Mouse (Mus musculus): Measurements from ENCODE around the gene Alyref. TPM values are rescaled to one million over a fixed set of nuclear protein-coding genes. Genes with fewer than 3 reads are reported as not detected.
"Not testable (repeated sequence)": the region's sequence is repeated elsewhere in the genome, so short reads cannot be mapped to it uniquely, and the experiment has no call there.

Alyref gene
- polyA plus RNA-seq, 1 experiment from 2014 or later = 352 TPM

- Histone ChIP-seq H3K27me3 (replicated peaks; ENCODE audit: control insufficient read depth, insufficient read depth, low read length) (no peaks in the 10 kb centered on the region), H3K4me1 (ENCODE audit: control insufficient read depth, insufficient read depth, low read length) (no peaks in the 10 kb centered on the region), H3K27ac (ENCODE audit: low read depth, low read length) (no peak overlapping the region), H3K4me3 (ENCODE audit: low read depth, low read length) (no peak overlapping the region), H3K9me3 (replicated peaks; ENCODE audit: control insufficient read depth, low read length) (no peaks in the 10 kb centered on the region), H3K4me2 (ENCODE audit: low read length) (no peak overlapping the region), H3K9ac (ENCODE audit: low read length) (no peak overlapping the region), H3K36me3 (ENCODE audit: control insufficient read depth, insufficient read depth, low read length) (peaks cover 74% of the 10 kb centered on the region)
- DNase-seq (ENCODE audit: low spot score) = no peak
- ATAC-seq = no peak
- 95% methylated on average over 13 of the region's 13 CpGs for WGBS
Measured at GRCm38 (mm10) chr11:120560952-120561728, 37.0 kb downstream of the Alyref start.

- H3K9me3 ChIP-seq (replicated peaks; ENCODE audit: control insufficient read depth, low read length); ATAC-seq; H3K4me1 ChIP-seq (ENCODE audit: control insufficient read depth, insufficient read depth, low read length); H3K4me2 ChIP-seq (ENCODE audit: low read length); H3K27me3 ChIP-seq (replicated peaks; ENCODE audit: control insufficient read depth, insufficient read depth, low read length); H3K9ac ChIP-seq (ENCODE audit: low read length); H3K27ac ChIP-seq (ENCODE audit: low read depth, low read length); H3K4me3 ChIP-seq (ENCODE audit: low read depth, low read length); DNase-seq (ENCODE audit: low spot score): not testable (repeated sequence)
- 88% methylated on average over 6 of the region's 6 CpGs for WGBS
- H3K36me3 ChIP-seq (ENCODE audit: control insufficient read depth, insufficient read depth, low read length) = peaks cover 51% of the 10 kb centered on the region
Measured at GRCm38 (mm10) chr11:120558843-120559242, 39.3 kb downstream of the Alyref start.

- no peak overlapping the region for H3K27ac ChIP-seq (ENCODE audit: low read depth, low read length)
- peaks cover under 1% of the 10 kb centered on the region for H3K4me1 ChIP-seq (ENCODE audit: control insufficient read depth, insufficient read depth, low read length)
- WGBS = 84% methylated on average over 2 of the region's 2 CpGs
- H3K4me3 ChIP-seq (ENCODE audit: low read depth, low read length) = no peak overlapping the region
- ATAC-seq = no peak
- no peak overlapping the region for H3K9ac ChIP-seq (ENCODE audit: low read length)
- no peak for DNase-seq (ENCODE audit: low spot score)
- no peak overlapping the region for H3K4me2 ChIP-seq (ENCODE audit: low read length)
- H3K36me3 ChIP-seq (ENCODE audit: control insufficient read depth, insufficient read depth, low read length) = peaks cover 16% of the 10 kb centered on the region
- H3K9me3 ChIP-seq (replicated peaks; ENCODE audit: control insufficient read depth, low read length) = no peaks in the 10 kb centered on the region
- H3K27me3 ChIP-seq (replicated peaks; ENCODE audit: control insufficient read depth, insufficient read depth, low read length) = no peaks in the 10 kb centered on the region
Measured at GRCm38 (mm10) chr11:120555260-120555659, 42.9 kb downstream of the Alyref start.

GRCm38 (mm10) chr11:120554834-120555233, 43.3 kb downstream of the Alyref start:
- Histone ChIP-seq H3K4me3 (ENCODE audit: low read depth, low read length) (no peak overlapping the region), H3K4me2 (ENCODE audit: low read length) (no peak overlapping the region), H3K36me3 (ENCODE audit: control insufficient read depth, insufficient read depth, low read length) (peaks cover 11% of the 10 kb centered on the region), H3K9me3 (replicated peaks; ENCODE audit: control insufficient read depth, low read length) (no peaks in the 10 kb centered on the region), H3K4me1 (ENCODE audit: control insufficient read depth, insufficient read depth, low read length) (peaks cover 5% of the 10 kb centered on the region), H3K9ac (ENCODE audit: low read length) (no peak overlapping the region; the same call in 1 of the 2 replicates), H3K27me3 (replicated peaks; ENCODE audit: control insufficient read depth, insufficient read depth, low read length) (no peaks in the 10 kb centered on the region), H3K27ac (ENCODE audit: low read depth, low read length) (no peak overlapping the region)
- DNase-seq (ENCODE audit: low spot score) (no peak), ATAC-seq (no peak)
- 80% methylated on average over 7 of the region's 7 CpGs for WGBS

- no peaks in the 10 kb centered on the region for H3K9me3 ChIP-seq (replicated peaks; ENCODE audit: control insufficient read depth, low read length)
Measured at GRCm38 (mm10) chr11:120552736-120553135, 45.4 kb downstream of the Alyref start.

GRCm38 (mm10) chr11:120550810-120551440, 47.2 kb downstream of the Alyref start, which contains the start of gene Ppp1r27:
Gene Ppp1r27 (minus strand): TSS chr11:120551132.
- DNase-seq (ENCODE audit: low spot score) (no peak), ATAC-seq (no peak)
- 96% methylated on average over 28 of the region's 28 CpGs for WGBS
- Histone ChIP-seq H3K9me3 (replicated peaks; ENCODE audit: control insufficient read depth, low read length) (no peaks in the 10 kb centered on the region), H3K36me3 (ENCODE audit: control insufficient read depth, insufficient read depth, low read length) (no peaks in the 10 kb centered on the region), H3K4me1 (ENCODE audit: control insufficient read depth, insufficient read depth, low read length) (peaks cover 13% of the 10 kb centered on the region), H3K27me3 (replicated peaks; ENCODE audit: control insufficient read depth, insufficient read depth, low read length) (no peaks in the 10 kb centered on the region), H3K4me2 (ENCODE audit: low read length) (peak within 1 kb of the TSS; percentile 94), H3K9ac (ENCODE audit: low read length) (peak within 1 kb of the TSS; percentile 96), H3K27ac (ENCODE audit: low read depth, low read length) (peak within 1 kb of the TSS; percentile 74), H3K4me3 (ENCODE audit: low read depth, low read length) (peak within 1 kb of the TSS; percentile 99)

More at GRCm38 (mm10) chr11:120552736-120553135, 45.4 kb downstream of the Alyref start:
- Histone ChIP-seq H3K36me3 (ENCODE audit: control insufficient read depth, insufficient read depth, low read length) (no peaks in the 10 kb centered on the region), H3K4me1 (ENCODE audit: control insufficient read depth, insufficient read depth, low read length) (peaks cover 13% of the 10 kb centered on the region), H3K9ac (ENCODE audit: low read length) (no peak overlapping the region), H3K27me3 (replicated peaks; ENCODE audit: control insufficient read depth, insufficient read depth, low read length) (no peaks in the 10 kb centered on the region), H3K27ac (ENCODE audit: low read depth, low read length) (no peak overlapping the region), H3K4me2 (ENCODE audit: low read length) (no peak overlapping the region), H3K4me3 (ENCODE audit: low read depth, low read length) (no peak overlapping the region)
- DNase-seq (ENCODE audit: low spot score) (no peak), ATAC-seq (no peak)
- 68% methylated on average over 5 of the region's 5 CpGs for WGBS

- peaks cover 13% of the 10 kb centered on the region for H3K4me1 ChIP-seq (ENCODE audit: control insufficient read depth, insufficient read depth, low read length)
- peak overlapping the region; percentile 96 for H3K9ac ChIP-seq (ENCODE audit: low read length)
- no peak for DNase-seq (ENCODE audit: low spot score)
- H3K4me2 ChIP-seq (ENCODE audit: low read length) = peak overlapping the region; percentile 94
- H3K4me3 ChIP-seq (ENCODE audit: low read depth, low read length) = peak overlapping the region; percentile 99
- 76% methylated on average over 11 of the region's 11 CpGs for WGBS
- no peaks in the 10 kb centered on the region for H3K9me3 ChIP-seq (replicated peaks; ENCODE audit: control insufficient read depth, low read length)
- no peaks in the 10 kb centered on the region for H3K27me3 ChIP-seq (replicated peaks; ENCODE audit: control insufficient read depth, insufficient read depth, low read length)
- no peaks in the 10 kb centered on the region for H3K36me3 ChIP-seq (ENCODE audit: control insufficient read depth, insufficient read depth, low read length)
- H3K27ac ChIP-seq (ENCODE audit: low read depth, low read length) = peak overlapping the region; percentile 74
- peak; percentile 54 for ATAC-seq
Measured at GRCm38 (mm10) chr11:120549986-120550809, 48.0 kb downstream of the Alyref start.

- Histone ChIP-seq H3K27me3 (replicated peaks; ENCODE audit: control insufficient read depth, insufficient read depth, low read length) (no peaks in the 10 kb centered on the region), H3K9ac (ENCODE audit: low read length) (peak within 1 kb of the TSS; percentile 96), H3K4me3 (ENCODE audit: low read depth, low read length) (peak within 1 kb of the TSS; percentile 99), H3K27ac (ENCODE audit: low read depth, low read length) (peak within 1 kb of the TSS; percentile 74), H3K4me2 (ENCODE audit: low read length) (peak within 1 kb of the TSS; percentile 94), H3K4me1 (ENCODE audit: control insufficient read depth, insufficient read depth, low read length) (peaks cover 13% of the 10 kb centered on the region), H3K36me3 (ENCODE audit: control insufficient read depth, insufficient read depth, low read length) (peaks cover 8% of the 10 kb centered on the region), H3K9me3 (replicated peaks; ENCODE audit: control insufficient read depth, low read length) (no peaks in the 10 kb centered on the region)
- peak; percentile 92 for DNase-seq (ENCODE audit: low spot score)
- WGBS = under 1% methylated on average over 57 of the region's 87 CpGs
- peak; percentile 93 for ATAC-seq
Measured at GRCm38 (mm10) chr11:120549168-120549945, 48.8 kb downstream of the Alyref start, which contains the start of gene Mcrip1. Gene Mcrip1 (minus strand): TSS chr11:120549727.

All from forebrain, embryonic 14.5 days (tissue).